Mouse (Mus musculus): ENCODE data around the gene Tenm3. TPM values are rescaled to one million over a fixed set of nuclear protein-coding genes. Genes with fewer than 3 reads are reported as not detected.
A peak's percentile ranks its signal among the peaks of the same experiment; 100 is the strongest.

Gene Tenm3
- total RNA-seq, 4 experiments from 2014 or later: 10.5 to 12.2 (median 11.8) TPM

DNA sequence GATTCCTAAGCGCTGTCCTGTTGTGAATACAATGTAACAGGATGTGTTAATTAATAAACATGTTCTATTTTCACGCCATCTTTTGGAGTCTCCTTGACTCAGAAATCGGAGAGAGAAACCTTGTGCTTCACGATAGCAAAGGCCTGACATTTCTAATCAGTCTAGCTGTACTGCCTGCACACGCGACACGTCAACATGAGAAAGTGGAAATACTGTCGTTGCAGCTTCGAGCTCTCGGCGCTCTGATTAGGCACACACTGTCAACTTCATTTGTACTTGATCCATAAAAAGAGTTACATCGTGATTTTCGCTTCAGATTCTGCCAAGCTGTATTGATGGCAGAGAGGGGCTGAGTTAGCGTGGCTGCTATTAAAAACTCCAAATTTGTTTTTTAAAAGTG is 247.4 kb downstream of the Tenm3 start:
- no peak for DNase-seq (ENCODE audit: low spot score in 2 of 2)

DNA sequence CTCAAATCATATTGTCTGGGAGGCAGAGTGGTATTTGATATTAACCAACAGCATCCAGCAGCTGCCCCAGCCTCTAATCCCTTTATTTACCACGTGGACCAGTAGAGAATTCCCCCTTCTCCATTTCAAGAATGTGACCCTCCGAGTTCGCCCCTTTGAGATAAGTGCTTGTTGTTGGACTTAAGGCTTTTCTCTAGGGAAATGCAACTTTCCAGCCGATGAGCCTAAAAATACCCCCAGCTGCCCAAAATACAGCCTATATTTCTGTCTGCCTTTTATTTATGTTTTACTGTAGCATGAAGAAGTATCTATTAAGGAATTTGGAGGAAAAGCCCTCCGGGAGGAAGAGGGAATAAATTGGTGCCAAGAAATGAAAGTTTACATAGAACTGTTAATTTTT is 251.9 kb downstream of the Tenm3 start:
- no peak for DNase-seq (ENCODE audit: low spot score in 2 of 2)

GRCm38 (mm10) chr8:48579732-48580131 is 264.0 kb downstream of the Tenm3 start:
- no peak for DNase-seq (ENCODE audit: low spot score in 2 of 2)

- no peak for DNase-seq (ENCODE audit: low spot score in 2 of 2)
Measured at GRCm38 (mm10) chr8:48579144-48579543, 264.6 kb downstream of the Tenm3 start.

DNA sequence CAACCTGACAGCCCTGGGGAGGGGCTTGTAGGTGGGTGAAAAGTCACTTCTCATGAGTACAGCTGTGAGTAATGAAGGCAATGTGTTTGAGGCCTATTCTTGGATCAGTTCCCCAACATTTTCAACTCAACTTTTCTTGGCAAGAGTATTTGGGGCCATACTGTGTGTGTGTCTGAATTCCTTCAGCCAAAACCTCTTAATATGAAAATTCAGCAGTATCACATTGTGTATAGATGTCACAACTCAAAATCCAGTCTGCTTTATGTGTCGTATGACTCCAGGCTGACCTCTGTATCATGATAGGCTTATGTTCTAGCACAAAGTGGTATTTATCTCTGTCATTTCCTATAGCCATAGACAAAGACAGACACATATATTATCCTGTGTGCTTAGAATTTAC is 270.8 kb downstream of the Tenm3 start:
- no peak for DNase-seq (ENCODE audit: low spot score in 2 of 2)

DNA sequence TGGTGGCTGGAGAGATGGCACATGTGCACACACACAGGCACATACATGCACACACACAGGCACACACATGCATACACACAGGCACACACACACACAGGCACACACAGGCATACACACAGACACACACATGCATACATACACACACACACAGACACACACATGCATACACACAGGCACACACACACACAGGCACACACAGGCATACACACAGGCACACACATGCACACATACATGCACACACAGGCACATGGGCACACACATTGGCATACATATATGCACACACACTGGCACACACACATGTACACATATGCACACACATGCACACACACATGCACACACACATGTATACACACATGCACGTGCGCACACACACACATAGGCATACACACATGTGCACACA is 271.4 kb downstream of the Tenm3 start:
- no peak for DNase-seq (ENCODE audit: low spot score in 2 of 2)

- DNase-seq (ENCODE audit: low spot score in 2 of 2): no peak
Measured at GRCm38 (mm10) chr8:48568608-48569007, 275.1 kb downstream of the Tenm3 start.

GRCm38 (mm10) chr8:48567929-48568607 is 275.7 kb downstream of the Tenm3 start:
- no peak for DNase-seq (ENCODE audit: low spot score in 2 of 2)

DNA sequence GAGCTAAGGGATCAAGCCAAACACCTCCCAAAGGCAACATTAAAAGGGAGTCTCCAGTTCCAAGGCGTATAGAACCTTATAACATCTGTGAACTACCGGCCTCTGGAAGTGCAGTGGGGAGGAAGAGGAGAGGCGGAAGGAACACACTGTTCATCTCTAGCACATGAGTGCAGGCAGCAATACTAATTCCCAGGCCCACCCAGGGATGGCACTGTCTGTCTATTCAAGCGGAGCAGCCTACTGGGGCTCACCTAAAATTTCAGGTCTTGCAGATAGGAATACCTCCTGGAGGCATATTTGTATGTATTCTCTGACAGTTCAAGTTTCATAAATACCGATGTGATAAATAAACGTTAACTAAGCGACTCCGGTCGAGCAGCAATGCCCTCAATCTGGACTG is 283.5 kb downstream of the Tenm3 start:
- no peak for DNase-seq (ENCODE audit: low spot score in 2 of 2)

DNA sequence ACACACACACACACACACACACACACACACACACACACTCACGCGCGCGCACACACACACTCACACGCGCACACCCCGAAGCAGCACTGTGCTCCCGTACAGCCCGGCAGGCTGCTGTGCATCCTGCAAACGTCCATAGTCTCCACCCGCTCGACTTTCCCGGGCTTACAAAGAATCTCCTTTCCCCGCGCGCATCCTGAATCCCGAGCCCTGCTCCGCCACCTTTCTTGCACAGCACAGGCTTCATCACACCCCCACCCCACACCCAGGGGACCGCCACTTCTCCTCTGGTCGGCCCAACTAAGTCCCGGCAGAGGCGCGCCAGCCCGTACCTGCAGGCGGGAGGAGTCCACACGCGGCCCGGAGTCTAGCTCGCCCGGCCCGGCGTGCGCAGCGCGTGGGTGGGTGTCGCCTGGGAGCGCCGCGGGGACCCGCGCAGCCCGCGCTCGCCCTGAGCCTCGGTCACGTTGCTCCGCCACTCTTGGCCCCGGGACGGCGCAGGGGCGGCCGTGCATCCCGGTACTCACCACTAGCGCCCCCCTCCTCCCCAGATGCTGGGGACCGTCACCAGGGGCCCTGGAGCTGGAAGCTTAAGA is 288.1 kb downstream of the Tenm3 start:
- peak; percentile 5 to 30 for DNase-seq (ENCODE audit: low spot score in 2 of 2)

DNA sequence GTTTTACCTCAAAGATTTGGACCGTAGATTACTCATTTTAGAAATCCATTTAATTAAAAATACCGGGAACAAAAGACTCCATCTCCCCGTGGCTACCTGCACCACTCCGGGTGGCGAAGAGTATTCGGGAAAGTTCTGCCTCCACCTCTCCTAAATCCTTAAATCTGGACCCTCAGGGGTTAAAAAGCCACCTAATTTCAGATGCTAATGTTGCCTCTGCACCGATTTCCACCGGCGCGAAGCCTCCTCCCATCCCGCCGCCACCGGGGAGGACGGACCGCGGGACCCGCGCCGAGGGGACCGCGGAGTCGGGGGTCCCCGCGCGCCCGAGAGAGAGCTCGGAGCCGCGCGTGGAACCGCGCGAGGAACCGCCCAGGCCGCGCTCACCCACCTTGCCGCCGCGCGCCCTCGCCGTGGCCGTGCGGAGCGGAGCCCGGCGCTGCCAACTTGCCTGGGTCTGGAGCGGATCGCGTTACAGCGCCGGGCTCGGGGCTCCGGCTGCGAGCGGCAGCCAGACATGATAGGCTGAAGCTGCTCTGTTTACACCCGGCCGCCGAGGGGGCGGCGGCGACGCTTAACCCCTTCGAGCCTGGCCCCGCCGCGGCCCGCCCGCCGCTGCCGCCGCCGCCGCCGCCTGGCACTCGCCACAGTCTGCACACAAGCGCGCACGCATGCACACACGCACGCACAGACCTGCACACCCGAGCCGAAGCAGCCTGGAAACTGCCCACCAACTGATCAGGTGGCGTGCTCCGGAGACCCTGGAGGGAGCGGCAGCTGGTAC is 288.8 kb downstream of the Tenm3 start:
- peak; percentile 60 to 75 for DNase-seq (ENCODE audit: low spot score in 2 of 2)

DNA sequence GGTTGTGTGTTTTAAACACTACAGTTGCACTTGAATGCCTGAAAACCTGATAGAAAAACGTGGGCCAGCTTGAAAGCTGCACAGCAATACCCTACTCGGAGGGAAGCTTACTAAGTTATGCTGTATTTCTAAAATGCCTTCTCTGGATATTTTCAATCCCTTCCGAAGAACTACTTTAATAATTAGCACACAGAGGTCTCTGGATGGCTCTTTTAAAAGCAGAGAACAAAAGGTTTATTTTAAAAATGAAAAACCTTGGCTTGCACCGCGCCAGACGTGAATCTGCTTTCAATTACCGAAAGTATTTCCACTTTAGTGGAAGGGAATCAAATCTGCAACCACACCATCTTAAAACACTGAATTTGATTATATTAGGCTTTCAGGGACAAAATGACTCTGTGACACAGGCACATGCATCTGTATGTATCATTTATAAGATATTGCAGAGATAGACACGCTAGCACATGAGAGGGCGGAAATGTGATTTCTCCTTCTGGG is 289.9 kb downstream of the Tenm3 start:
- DNase-seq (ENCODE audit: low spot score in 2 of 2): no peak

DNA sequence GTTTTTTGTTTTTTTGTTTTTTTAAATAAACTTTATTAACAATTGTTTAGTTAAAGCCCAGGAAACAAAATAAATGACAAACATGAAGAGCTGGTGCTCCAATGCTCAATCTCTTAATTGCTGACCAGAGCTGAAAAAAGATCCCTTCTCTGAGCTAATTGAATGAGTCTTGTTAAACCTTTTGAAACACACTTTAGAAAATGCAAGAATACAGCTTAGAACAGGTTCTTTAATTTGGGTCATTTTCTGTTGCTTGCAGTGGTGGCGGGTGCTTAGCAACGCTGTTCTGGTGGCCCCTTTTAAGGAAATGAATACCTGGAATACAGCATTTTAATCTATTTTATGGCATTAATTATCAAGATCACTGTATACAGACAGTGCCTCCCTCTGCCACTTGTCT is 291.4 kb downstream of the Tenm3 start:
- no peak for DNase-seq (ENCODE audit: low spot score in 2 of 2)

GRCm38 (mm10) chr8:48551370-48551769 is 292.4 kb downstream of the Tenm3 start:
- DNase-seq (ENCODE audit: low spot score in 2 of 2): no peak

DNA sequence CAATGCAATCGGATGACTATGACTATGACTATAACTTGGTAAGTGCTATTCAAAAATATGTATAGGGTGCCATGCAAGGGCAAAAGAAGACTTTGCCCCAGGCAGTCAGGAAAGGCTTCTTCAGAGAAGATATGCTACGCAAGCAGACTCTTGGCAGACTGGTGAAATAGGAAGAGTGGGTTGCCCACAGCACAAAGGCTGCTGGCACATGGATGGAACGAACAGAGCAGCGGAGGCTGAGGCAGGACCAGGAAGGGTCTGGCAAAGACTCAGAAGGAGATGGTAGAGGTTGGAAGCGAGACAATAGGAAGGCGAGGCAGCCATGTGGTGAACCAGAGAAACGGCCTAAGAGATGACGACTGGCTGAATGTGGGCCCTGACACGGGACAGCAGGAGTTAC is 294.8 kb downstream of the Tenm3 start:
- DNase-seq (ENCODE audit: low spot score in 2 of 2): no peak

DNA sequence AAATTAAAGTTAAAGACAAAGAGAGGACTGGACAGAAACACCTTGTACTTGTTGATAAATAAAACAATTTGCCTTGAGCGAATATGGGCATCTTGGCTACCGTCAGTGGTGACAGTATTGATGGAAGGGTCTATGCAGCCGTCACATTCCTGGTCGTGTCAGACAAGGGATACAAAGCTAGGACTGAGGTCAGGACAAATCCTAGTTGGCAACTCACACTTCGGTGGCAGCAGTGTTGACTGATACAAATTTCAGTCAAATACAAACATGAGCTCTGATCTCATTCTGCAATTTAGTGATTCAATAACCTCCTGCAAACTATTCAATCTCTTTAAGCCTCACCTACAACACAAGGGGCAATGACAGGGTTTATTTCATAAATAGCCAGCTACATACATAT is 298.1 kb downstream of the Tenm3 start:
- no peak for DNase-seq (ENCODE audit: low spot score in 2 of 2)

GRCm38 (mm10) chr8:48544840-48545239 is 298.9 kb downstream of the Tenm3 start:
- no peak for DNase-seq (ENCODE audit: low spot score in 2 of 2)

DNA sequence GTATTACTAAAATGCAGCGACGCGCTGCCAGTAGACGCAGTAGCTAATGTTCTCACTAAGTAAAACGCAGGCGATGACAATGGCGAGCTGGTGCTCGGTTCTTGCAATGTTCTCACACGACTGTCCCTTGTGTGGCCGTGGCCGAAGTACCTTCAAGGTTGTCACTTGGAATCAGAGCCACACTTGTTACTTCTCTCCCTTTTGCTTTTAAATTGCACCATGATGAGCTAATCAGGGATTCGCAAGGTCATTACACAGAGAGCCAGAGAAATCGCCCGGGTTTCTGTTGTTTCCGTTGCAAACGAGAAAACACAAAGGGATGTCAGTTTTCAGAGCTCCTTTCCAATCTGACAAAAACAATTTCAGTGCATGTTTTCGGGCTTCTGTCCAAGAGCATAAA is 301.6 kb downstream of the Tenm3 start:
- DNase-seq (ENCODE audit: low spot score in 2 of 2): no peak

DNA sequence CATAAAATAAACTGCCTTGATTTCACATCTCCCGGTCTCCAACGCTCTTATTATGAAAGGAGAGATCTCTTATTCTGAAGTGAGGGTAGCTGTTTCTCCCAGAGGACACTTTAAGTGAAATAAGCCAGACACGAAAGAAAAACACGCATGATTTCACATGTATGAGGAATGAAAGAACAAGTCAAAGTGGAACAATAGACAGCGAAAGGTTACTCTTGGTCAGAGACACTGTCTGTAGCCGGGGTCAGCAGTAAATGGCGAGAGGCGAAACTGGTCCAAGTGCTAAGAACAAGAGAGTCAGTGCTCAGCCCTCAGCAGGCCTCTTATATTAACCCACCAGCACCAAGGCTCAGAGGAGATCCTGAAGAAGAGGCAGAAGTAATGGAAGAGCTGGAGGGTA is 302.9 kb downstream of the Tenm3 start:
- no peak for DNase-seq (ENCODE audit: low spot score in 2 of 2)

DNA sequence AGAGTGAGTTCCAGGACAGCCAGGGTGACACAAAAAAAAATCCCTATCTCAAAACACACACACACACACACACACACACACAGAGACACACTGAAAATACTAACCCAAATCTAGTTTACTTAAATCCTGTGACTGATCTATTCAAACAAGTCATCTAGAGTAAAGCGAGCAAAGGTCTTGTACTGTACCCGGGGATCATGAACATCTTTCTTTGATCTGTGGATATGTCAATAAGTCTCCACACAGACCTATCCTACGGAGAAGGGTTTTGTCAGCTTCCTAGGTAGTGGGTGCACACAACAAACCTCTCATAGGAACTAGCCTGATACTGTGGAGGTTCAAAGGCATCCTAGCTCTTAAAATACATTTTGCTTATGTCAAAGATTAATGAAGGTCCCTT is 307.9 kb downstream of the Tenm3 start:
- DNase-seq (ENCODE audit: low spot score in 2 of 2): no peak

DNA sequence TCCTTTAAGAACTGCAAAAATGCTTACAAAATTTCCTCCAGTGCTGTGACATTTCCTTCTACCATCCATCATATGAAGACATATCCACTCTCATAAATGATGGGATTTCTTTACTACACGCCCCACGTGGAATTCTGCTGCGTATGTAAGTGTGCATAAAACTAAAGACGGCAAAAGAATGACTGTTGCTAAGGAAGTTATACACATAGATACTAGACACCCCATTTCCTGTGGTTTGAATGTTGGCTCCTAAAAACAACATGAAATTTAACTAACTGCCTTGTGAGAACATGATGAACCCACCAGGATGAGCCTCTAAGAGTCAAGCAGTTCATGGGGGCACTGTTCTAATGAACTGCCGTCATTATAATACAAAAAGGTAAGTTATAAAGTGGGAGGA is 312.0 kb downstream of the Tenm3 start:
- DNase-seq (ENCODE audit: low spot score in 2 of 2): no peak

DNA sequence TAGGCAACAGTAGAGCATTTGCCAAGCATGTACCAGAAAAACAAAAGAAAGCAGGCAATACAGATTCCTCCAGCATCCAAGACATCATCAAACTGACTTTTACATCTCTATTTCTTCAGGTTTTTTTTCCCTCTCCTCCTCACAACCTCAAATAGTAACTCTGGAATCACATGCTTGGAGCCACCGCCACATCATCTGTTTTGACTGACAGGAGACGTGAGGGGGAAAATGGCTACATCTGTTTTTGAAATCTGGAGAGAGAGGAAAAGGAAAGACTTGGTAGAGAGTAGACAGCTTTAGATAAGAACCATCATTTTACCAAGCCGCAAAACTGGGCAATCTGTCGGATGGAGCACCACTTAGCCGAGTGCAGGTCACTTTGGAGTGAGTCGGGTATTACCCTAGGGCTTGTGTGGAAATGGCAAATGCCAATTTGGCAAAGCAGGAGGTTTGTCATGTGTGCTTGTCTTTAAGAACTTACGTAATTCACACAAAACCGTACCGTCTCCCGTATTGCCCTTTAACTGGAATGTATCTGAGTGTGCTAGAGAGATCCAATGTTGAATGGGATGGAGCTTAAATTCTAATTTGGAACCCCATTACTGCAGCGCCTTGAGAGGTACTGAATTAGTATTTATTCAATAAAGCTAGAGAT is 312.7 kb downstream of the Tenm3 start:
- DNase-seq (ENCODE audit: low spot score in 2 of 2): no peak

Measured in gastrocnemius, adult 8-10 months (tissue).